Mouse (Mus musculus) C2C12 (cell line): ENCODE data around the gene Tmem178b. TPM values are rescaled to one million over a fixed set of nuclear protein-coding genes. Genes with fewer than 3 reads are reported as not detected.

Source experiments
- H3K27me3 ChIP-seq: one replicate; pipeline ENCODE4 v1.6.1; 2011; ENCODE audit not compliant: control insufficient read depth, insufficient read depth, insufficient read length
- H3K36me3 ChIP-seq: one replicate; pipeline ENCODE4 v1.6.1; 2011; ENCODE audit not compliant: control insufficient read depth, insufficient read depth
- H3K4me3 ChIP-seq: one replicate; pipeline ENCODE4 v1.5.1; 2011; ENCODE audit warnings: mild to moderate bottlenecking, control low read depth; ENCODE audit not compliant: poor library complexity, insufficient read depth, severe bottlenecking
- H3K79me2 ChIP-seq: one replicate; pipeline ENCODE4 v1.6.1; 2011; ENCODE audit not compliant: control insufficient read depth, insufficient read depth
- H3K79me3 ChIP-seq: one replicate; pipeline ENCODE4 v1.6.1; 2011; ENCODE audit warnings: low read depth, control low read depth
- H3ac ChIP-seq: one replicate; pipeline ENCODE3; 2011; ENCODE audit warnings: low read depth; ENCODE audit not compliant: control insufficient read depth, insufficient read length
- CEBPB ChIP-seq: IDR thresholded peaks from one replicate; pipeline ENCODE4 v1.6.1; 2011; ENCODE audit warnings: low read depth, mild to moderate bottlenecking, control low read depth, moderate library complexity
- CTCF ChIP-seq: IDR thresholded peaks from one replicate; pipeline ENCODE4 v1.5.1; 2011; ENCODE audit not compliant: control insufficient read depth, insufficient read depth, insufficient read length
- FOSL1 ChIP-seq: IDR thresholded peaks from one replicate; pipeline ENCODE4 v1.8.0; 2011; ENCODE audit warnings: mild to moderate bottlenecking, low read length; ENCODE audit not compliant: poor library complexity, insufficient read depth, severe bottlenecking
- MAX ChIP-seq: IDR thresholded peaks from one replicate; pipeline ENCODE4 v1.6.1; 2011; ENCODE audit warnings: mild to moderate bottlenecking, control low read depth
- MYOD1 ChIP-seq: IDR thresholded peaks from one replicate; pipeline ENCODE4 v1.6.1; 2011; ENCODE audit warnings: low read depth; ENCODE audit not compliant: control insufficient read depth, insufficient read length
- MYOG ChIP-seq: IDR thresholded peaks from one replicate; pipeline ENCODE4 v1.6.1; 2011; ENCODE audit not compliant: control insufficient read depth, insufficient read length; ENCODE audit errors: extremely low read depth
- USF1 ChIP-seq: IDR thresholded peaks from one replicate; pipeline ENCODE4 v1.6.1; 2011; ENCODE audit warnings: low read depth, mild to moderate bottlenecking, control low read depth, moderate library complexity
- polyA plus RNA-seq: library from polyadenylated mRNA; unstranded; fragments of >200 nt; fragmentation: generic; extraction: Trizol; gene quantifications from one replicate; pipeline ENCODE4 v1.2.1, GENCODE M21; 2012; ENCODE audit warnings: missing spikeins

Gene Tmem178b
- polyA plus RNA-seq, 1 experiment, result 0.01 TPM

DNA sequence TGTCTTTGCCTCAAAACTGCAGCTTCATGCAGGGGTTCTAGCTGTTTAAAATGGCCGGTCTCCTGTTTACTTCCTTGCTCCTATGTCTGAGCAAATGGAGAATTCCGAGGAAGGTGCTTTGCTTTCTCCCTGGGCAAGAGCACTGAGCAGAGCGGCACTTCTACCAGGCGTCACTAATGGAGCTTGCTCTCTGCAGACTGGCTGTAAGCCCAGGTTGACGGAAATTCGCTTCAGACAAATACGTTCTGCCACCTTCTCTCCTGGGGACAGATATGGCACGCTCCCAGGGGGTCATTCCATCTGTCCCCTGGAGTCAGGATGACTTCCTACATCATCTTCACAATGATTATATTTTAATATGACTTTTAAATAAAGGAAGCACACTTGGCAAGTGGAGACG lies 271.3 kb downstream of the Tmem178b start:
- Histone ChIP-seq H3K27me3 (no peaks in the 10 kb centered on the region), H3K79me2 (no peaks in the 10 kb centered on the region), H3K36me3 (no peaks in the 10 kb centered on the region), H3K4me3 (no peak overlapping the region), H3ac (no peak overlapping the region), H3K79me3 (no peaks in the 10 kb centered on the region)
- TF ChIP-seq MYOD1 (no peak), USF1 (no peak), CEBPB (no peak), FOSL1 (no peak), MAX (no peak), CTCF (no peak), MYOG (no peak)

DNA sequence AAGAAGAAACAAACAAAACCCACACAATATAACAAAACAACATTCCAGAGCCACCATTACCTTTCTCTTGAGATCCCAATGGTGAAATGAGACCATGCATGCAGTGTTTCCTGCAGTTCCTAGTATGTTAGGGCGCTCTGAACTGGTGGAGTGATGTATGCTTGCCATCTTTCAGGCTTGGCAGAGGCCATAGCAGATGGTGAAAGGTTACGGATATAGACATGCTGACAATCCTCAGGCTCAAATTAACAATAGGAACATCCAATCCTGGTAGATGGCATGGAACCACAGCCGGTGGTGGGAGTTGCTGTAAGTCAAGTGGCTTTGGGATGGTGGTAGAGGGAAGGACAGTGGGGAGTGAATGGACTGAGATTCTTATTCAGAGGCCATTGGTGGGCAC lies 272.5 kb downstream of the Tmem178b start:
- H3K79me3 ChIP-seq, result no peaks in the 10 kb centered on the region
- H3ac ChIP-seq, result no peak overlapping the region
- no peaks in the 10 kb centered on the region for H3K36me3 ChIP-seq
- no peak for TF ChIP-seq USF1
- TF ChIP-seq MYOG, result no peak
- no peak for TF ChIP-seq CEBPB
- no peak for TF ChIP-seq MAX
- TF ChIP-seq FOSL1, result no peak
- TF ChIP-seq MYOD1, result no peak
- TF ChIP-seq CTCF, result no peak
- H3K27me3 ChIP-seq, result no peaks in the 10 kb centered on the region
- no peak overlapping the region for H3K4me3 ChIP-seq
- no peaks in the 10 kb centered on the region for H3K79me2 ChIP-seq

DNA sequence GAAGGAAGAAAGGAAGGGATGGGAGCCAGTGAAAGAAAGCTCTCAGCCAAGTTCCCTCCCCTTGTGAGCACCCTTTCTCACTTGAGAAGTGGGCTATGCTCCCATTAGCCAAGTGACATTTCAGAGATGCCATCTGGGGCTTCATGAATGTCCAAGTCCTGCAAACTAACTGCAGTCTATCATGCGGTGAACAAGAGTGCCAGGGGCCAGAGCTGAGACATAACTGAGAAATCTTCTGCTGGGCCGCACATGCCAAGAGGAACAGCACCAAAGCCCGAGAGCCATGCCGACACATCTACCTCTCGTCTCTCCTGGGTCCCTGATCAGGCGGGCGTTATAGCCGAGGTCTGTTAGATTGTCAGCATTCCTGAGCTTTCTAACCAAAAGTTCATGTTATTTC lies 279.2 kb downstream of the Tmem178b start:
- Histone ChIP-seq H3K27me3 (no peaks in the 10 kb centered on the region), H3K79me2 (no peaks in the 10 kb centered on the region), H3K79me3 (no peaks in the 10 kb centered on the region), H3K36me3 (no peaks in the 10 kb centered on the region), H3ac (no peak overlapping the region), H3K4me3 (no peak overlapping the region)
- TF ChIP-seq CTCF, result no peak

DNA sequence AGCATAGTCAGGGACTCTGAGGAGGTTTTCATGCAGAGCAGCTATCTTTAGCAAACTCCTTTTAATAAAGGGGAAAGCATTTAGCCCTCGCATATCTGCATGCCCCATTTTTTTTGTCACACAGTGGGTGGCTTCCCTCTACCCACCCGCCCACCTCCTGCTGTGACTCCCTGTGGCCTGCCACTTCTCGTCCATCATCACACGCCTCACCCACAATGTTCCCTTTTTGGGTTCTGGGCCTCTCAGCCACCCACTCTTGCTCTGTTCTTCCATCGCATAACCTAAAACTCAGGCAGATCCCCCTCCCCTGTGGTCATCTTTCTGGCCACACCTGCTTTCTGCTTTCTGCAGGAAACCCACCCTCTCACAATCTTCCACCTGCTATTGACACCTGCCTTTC lies 288.3 kb downstream of the Tmem178b start:
- Histone ChIP-seq H3ac (no peak overlapping the region), H3K79me3 (no peaks in the 10 kb centered on the region), H3K27me3 (no peaks in the 10 kb centered on the region), H3K36me3 (no peaks in the 10 kb centered on the region), H3K79me2 (no peaks in the 10 kb centered on the region), H3K4me3 (no peak overlapping the region)
- TF ChIP-seq MYOG (no peak), USF1 (no peak), MYOD1 (no peak), CEBPB (no peak), FOSL1 (no peak), CTCF (no peak), MAX (no peak)

DNA sequence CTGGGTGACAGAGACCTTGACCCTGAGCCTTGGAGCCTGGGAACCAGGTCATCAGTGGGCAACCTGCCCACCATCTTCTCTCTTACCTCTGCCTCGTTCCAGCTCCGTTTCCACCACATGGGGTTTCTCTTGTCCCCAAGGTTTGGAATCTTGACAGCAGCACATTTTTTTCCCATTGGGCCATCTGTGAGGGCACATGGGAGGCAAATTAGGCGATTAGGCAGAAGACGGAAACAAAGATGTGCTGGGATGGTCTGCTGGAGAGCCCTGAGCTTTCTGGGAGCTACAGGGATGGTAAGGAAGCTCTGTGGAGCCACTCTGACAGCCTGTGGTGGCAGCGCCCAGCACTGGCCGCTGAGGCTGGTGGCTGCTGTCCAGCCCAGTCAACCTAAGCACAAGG lies 300.5 kb downstream of the Tmem178b start:
- Histone ChIP-seq H3K79me3 (no peaks in the 10 kb centered on the region), H3K79me2 (no peaks in the 10 kb centered on the region), H3K4me3 (no peak overlapping the region), H3K36me3 (no peaks in the 10 kb centered on the region), H3K27me3 (no peaks in the 10 kb centered on the region), H3ac (no peak overlapping the region)
- TF ChIP-seq USF1 (no peak), MYOG (no peak), FOSL1 (no peak), MYOD1 (no peak), CTCF (no peak), MAX (no peak), CEBPB (no peak)

DNA sequence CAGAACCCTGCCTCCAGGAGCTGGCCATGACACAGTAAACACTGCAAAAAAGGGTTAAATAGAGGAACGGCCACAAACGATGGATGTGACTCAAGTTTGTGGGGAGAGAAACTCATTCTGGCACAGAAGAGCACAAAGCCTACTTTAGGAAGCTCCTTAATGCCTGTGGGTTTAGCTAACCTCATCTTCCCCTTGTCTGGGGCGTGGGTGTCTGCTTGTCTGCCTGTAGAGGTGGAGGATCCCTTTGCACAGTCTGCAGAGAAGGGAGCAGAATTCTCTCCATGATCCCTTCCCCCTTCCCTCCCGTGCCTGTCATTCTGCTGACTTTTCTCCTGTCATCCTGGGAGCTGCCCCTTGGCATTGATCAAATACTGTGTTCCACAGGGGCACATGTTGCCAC lies 304.8 kb downstream of the Tmem178b start:
- no peaks in the 10 kb centered on the region for H3K79me2 ChIP-seq
- TF ChIP-seq MYOG (no peak), FOSL1 (no peak), MAX (no peak), CEBPB (no peak), CTCF (no peak), USF1 (no peak), MYOD1 (no peak)
- no peaks in the 10 kb centered on the region for H3K36me3 ChIP-seq
- H3ac ChIP-seq, result no peak overlapping the region
- H3K4me3 ChIP-seq, result no peak overlapping the region
- no peaks in the 10 kb centered on the region for H3K79me3 ChIP-seq
- H3K27me3 ChIP-seq, result no peaks in the 10 kb centered on the region
